Mouse (Mus musculus) G1E (cell line): ENCODE results near the gene Izumo1. TPM values are rescaled to one million over a fixed set of nuclear protein-coding genes. Genes with fewer than 3 reads are reported as not detected.

Source experiments
- ATAC-seq: 2 replicates; pipeline ENCODE4 v1.8.0; 2016; ENCODE audit warnings: mild to moderate bottlenecking; ENCODE audit not compliant: insufficient number of reproducible peaks, poor library complexity, low FRiP score, severe bottlenecking; ENCODE audit errors: extremely low read depth
- DNase-seq: peaks from one replicate; pipeline ENCODE4 v3.0.0; 2012; ENCODE audit warnings: low spot score
- H3K27me3 ChIP-seq: 2 replicates; pipeline ENCODE4 v1.6.1; 2012; ENCODE audit warnings: mild to moderate bottlenecking, low read length, inconsistent platforms; ENCODE audit not compliant: insufficient read depth
- H3K36me3 ChIP-seq: replicated peaks from 2 replicates; pipeline ENCODE3; 2012; ENCODE audit warnings: mild to moderate bottlenecking, inconsistent platforms
- H3K4me1 ChIP-seq: 2 replicates; pipeline ENCODE4 v1.6.1; 2012; ENCODE audit warnings: low read depth, low read length, inconsistent platforms, mixed read lengths; ENCODE audit not compliant: insufficient read depth
- H3K4me3 ChIP-seq: 2 replicates; pipeline ENCODE4 v1.5.1; 2012; ENCODE audit warnings: low read depth, mild to moderate bottlenecking, inconsistent platforms, low read length, moderate library complexity, mixed read lengths
- H3K9me3 ChIP-seq: replicated peaks from 2 replicates; pipeline ENCODE4 v1.6.1; 2012; ENCODE audit warnings: inconsistent platforms
- CTCF ChIP-seq: IDR thresholded peaks from 2 replicates; pipeline ENCODE4 v1.5.1; 2012; ENCODE audit warnings: low read depth, low read length, inconsistent platforms, mixed read lengths
- GATA1 ChIP-seq: IDR thresholded peaks from 2 replicates; pipeline ENCODE4 v1.6.1; 2012; ENCODE audit warnings: borderline replicate concordance, low read length, inconsistent platforms, mixed read lengths
- GATA2 ChIP-seq: IDR thresholded peaks from 2 replicates; pipeline ENCODE4 v1.6.1; 2012; ENCODE audit warnings: low read depth, low read length, inconsistent platforms, borderline replicate concordance
- POLR2AphosphoS5 ChIP-seq: IDR thresholded peaks from 2 replicates; pipeline ENCODE4 v1.6.1; 2012; ENCODE audit warnings: low read depth, low read length, inconsistent platforms; ENCODE audit not compliant: insufficient replicate concordance
- TAL1 ChIP-seq: conservative IDR thresholded peaks from 2 replicates; pipeline ENCODE4 v1.6.1; 2012; ENCODE audit warnings: low read depth, low read length, inconsistent platforms, mixed read lengths
- polyA plus RNA-seq: library from polyadenylated mRNA; stranded (reverse); fragments of >175 nt; gene quantifications from 2 replicates; pipeline ENCODE4 v1.2.3, GENCODE M21; 2012
- total RNA-seq, 2 experiments: library from RNA; stranded (forward) in 1 of 2; stranded (reverse) in 1 of 2; fragments of 200-1000 nt in 1 of 2; fragments of >200 nt in 1 of 2; fragmentation: Nextera tagmentation in 1 of 2; gene quantifications; 2 replicates each; pipeline ENCODE4 v1.2.3; 2014 to 2017

The Izumo1 gene
- total and polyA plus RNA-seq, 3 experiments = 0.05 to 0.68 (median 0.10) TPM

GRCm38 (mm10) chr7:45589173-45589572, 32.4 kb upstream of the Izumo1 start:
- TF ChIP-seq GATA2 = no peak
- TF ChIP-seq CTCF = peak; percentile 59
- Histone ChIP-seq H3K27me3 (no peaks in the 10 kb centered on the region), H3K9me3 (no peaks in the 10 kb centered on the region), H3K36me3 (peaks cover 67% of the 10 kb centered on the region), H3K4me1 (peaks cover 24% of the 10 kb centered on the region), H3K4me3 (peak overlapping the region; percentile 46; the same call in 1 of the 2 replicates)
- DNase-seq = peak; percentile 65
- ATAC-seq = peak; percentile 37; the same call in 1 of the 2 replicates

GRCm38 (mm10) chr7:45589898-45590297, 31.7 kb upstream of the Izumo1 start:
- H3K4me3 ChIP-seq = no peak overlapping the region
- no peaks in the 10 kb centered on the region for H3K9me3 ChIP-seq
- H3K36me3 ChIP-seq = peaks cover 59% of the 10 kb centered on the region
- H3K27me3 ChIP-seq = no peaks in the 10 kb centered on the region
- no peak for DNase-seq
- ATAC-seq = no peak
- peaks cover 27% of the 10 kb centered on the region for H3K4me1 ChIP-seq
- TF ChIP-seq TAL1 (no peak), GATA1 (no peak), POLR2AphosphoS5 (no peak), GATA2 (no peak), CTCF (no peak)

- DNase-seq (no peak), ATAC-seq (no peak)
- Histone ChIP-seq H3K9me3 (no peaks in the 10 kb centered on the region), H3K4me3 (no peak overlapping the region), H3K27me3 (peaks cover 9% of the 10 kb centered on the region), H3K36me3 (peaks cover 50% of the 10 kb centered on the region), H3K4me1 (peaks cover 35% of the 10 kb centered on the region)
- TF ChIP-seq GATA2 (no peak), POLR2AphosphoS5 (no peak), GATA1 (no peak)
Observed at GRCm38 (mm10) chr7:45590874-45591273, 30.7 kb upstream of the Izumo1 start.

GRCm38 (mm10) chr7:45591880-45592279, 29.7 kb upstream of the Izumo1 start:
- no peak for TF ChIP-seq GATA1
- no peak for TF ChIP-seq TAL1
- TF ChIP-seq POLR2AphosphoS5 = no peak
- no peak for TF ChIP-seq GATA2
- no peak for TF ChIP-seq CTCF
- H3K36me3 ChIP-seq = peaks cover 40% of the 10 kb centered on the region
- peaks cover 44% of the 10 kb centered on the region for H3K4me1 ChIP-seq
- DNase-seq (no peak), ATAC-seq (no peak)
- H3K27me3 ChIP-seq = peaks cover 17% of the 10 kb centered on the region
- H3K4me3 ChIP-seq = no peak overlapping the region
- no peaks in the 10 kb centered on the region for H3K9me3 ChIP-seq

GRCm38 (mm10) chr7:45593118-45593815, 28.3 kb upstream of the Izumo1 start:
- Histone ChIP-seq H3K36me3 (peaks cover 26% of the 10 kb centered on the region), H3K4me1 (peaks cover 46% of the 10 kb centered on the region), H3K27me3 (peaks cover 26% of the 10 kb centered on the region), H3K9me3 (no peaks in the 10 kb centered on the region), H3K4me3 (no peak overlapping the region)
- DNase-seq (peak; percentile 62), ATAC-seq (no peak; the same call in 1 of the 2 replicates)
- TF ChIP-seq CTCF (peak; percentile 92), TAL1 (no peak), GATA2 (no peak)

GRCm38 (mm10) chr7:45595176-45595575, 26.4 kb upstream of the Izumo1 start:
- Histone ChIP-seq H3K9me3 (no peaks in the 10 kb centered on the region), H3K36me3 (peaks cover 8% of the 10 kb centered on the region), H3K4me1 (peaks cover 38% of the 10 kb centered on the region), H3K27me3 (peaks cover 26% of the 10 kb centered on the region), H3K4me3 (no peak overlapping the region)
- ATAC-seq (no peak), DNase-seq (no peak)
- TF ChIP-seq TAL1 = no peak
- TF ChIP-seq POLR2AphosphoS5 = no peak
- TF ChIP-seq CTCF = no peak

- no peak for DNase-seq
- no peaks in the 10 kb centered on the region for H3K36me3 ChIP-seq
- no peak overlapping the region for H3K4me3 ChIP-seq
- peaks cover 40% of the 10 kb centered on the region for H3K4me1 ChIP-seq
- H3K9me3 ChIP-seq = no peaks in the 10 kb centered on the region
- no peak for TF ChIP-seq POLR2AphosphoS5
- TF ChIP-seq GATA1 = no peak
- no peak for TF ChIP-seq TAL1
- no peak for TF ChIP-seq CTCF
- no peak for TF ChIP-seq GATA2
- peaks cover 29% of the 10 kb centered on the region for H3K27me3 ChIP-seq
- ATAC-seq = no peak
Observed at GRCm38 (mm10) chr7:45596107-45596506, 25.5 kb upstream of the Izumo1 start.
